Mouse (Mus musculus) stomach, postnatal 0 days (tissue): ENCODE results near the gene Gpr142. TPM values are rescaled to one million over a fixed set of nuclear protein-coding genes. Genes with fewer than 3 reads are reported as not detected.

ENCODE experiments used
- ATAC-seq: fragments of 200-750 bp; cut with Nextera tagmentation; 2 replicates; pipeline ENCODE4 v1.8.0; 2017; ENCODE audit not compliant: low FRiP score, low TSS enrichment
- DNase-seq: peaks from one replicate; pipeline ENCODE4 v3.0.0-alpha.2; 2016; ENCODE audit warnings: low spot score
- H3K27ac ChIP-seq: fragments of 300-500 bp; sonication (generic); replicated peaks from 2 replicates; pipeline ENCODE4 v1.5.1; 2014; ENCODE audit warnings: mild to moderate bottlenecking, control low read depth
- H3K27me3 ChIP-seq: fragments of 300-500 bp; sonication (generic); 2 replicates; pipeline ENCODE4 v1.6.1; 2014; ENCODE audit warnings: low read length; ENCODE audit not compliant: control insufficient read depth, insufficient read depth
- H3K36me3 ChIP-seq: fragments of 300-500 bp; sonication (generic); 2 replicates; pipeline ENCODE4 v1.6.1; 2014; ENCODE audit warnings: low read length, mixed read lengths; ENCODE audit not compliant: control insufficient read depth, insufficient read depth
- H3K4me1 ChIP-seq: fragments of 300-500 bp; sonication (generic); replicated peaks from 2 replicates; pipeline ENCODE4 v1.6.1; 2014; ENCODE audit warnings: antibody characterized with exemption; ENCODE audit not compliant: control insufficient read depth, insufficient read depth
- H3K4me2 ChIP-seq: fragments of 300-500 bp; sonication (generic); replicated peaks from 2 replicates; pipeline ENCODE4 v1.6.1; 2014; ENCODE audit warnings: low read depth, mild to moderate bottlenecking, control low read depth, moderate library complexity
- H3K4me3 ChIP-seq: fragments of 300-500 bp; sonication (generic); 2 replicates; pipeline ENCODE4 v1.5.1; 2014; ENCODE audit warnings: low read depth, low read length, control low read depth
- H3K9ac ChIP-seq: fragments of 300-500 bp; sonication (generic); 2 replicates; pipeline ENCODE4 v1.6.1; 2014; ENCODE audit warnings: mild to moderate bottlenecking, low read length, control low read depth, mixed read lengths
- H3K9me3 ChIP-seq: fragments of 300-500 bp; sonication (generic); 2 replicates; pipeline ENCODE4 v1.6.1; 2016; ENCODE audit warnings: low read length; ENCODE audit not compliant: control insufficient read depth
- CTCF ChIP-seq: IDR thresholded peaks from 2 replicates; pipeline ENCODE4 v1.5.1; 2016; ENCODE audit warnings: antibody characterized with exemption, low read depth, mild to moderate bottlenecking, moderate library complexity
- EP300 ChIP-seq: optimal IDR thresholded peaks from 2 replicates; pipeline ENCODE3; 2016; ENCODE audit warnings: antibody characterized with exemption
- WGBS: fragments of 180-500 bp; shearing (Covaris S2); extraction: QIAGEN DNeasy Blood & Tissue Kit; methylation state at CpG from one replicate; pipeline ENCODE4 v1.1.7; 2014; 5-methylcytosine and 5-hydroxymethylcytosine counted together
- polyA plus RNA-seq: library from polyadenylated mRNA; unstranded; fragments of >200 nt; fragmentation: Nextera tagmentation; extraction: Ambion mirVana; gene quantifications from 2 replicates; pipeline ENCODE4 v1.2.1, GENCODE M21; 2015

Gpr142 gene
- polyA plus RNA-seq, 1 experiment from 2014 or later = not detected

GRCm38 (mm10) chr11:114803990-114804389, 5.3 kb downstream of the Gpr142 start:
- ATAC-seq = no peak
- Histone ChIP-seq H3K36me3 (no peaks in the 10 kb centered on the region), H3K4me2 (no peak overlapping the region), H3K4me1 (no peaks in the 10 kb centered on the region), H3K27ac (no peak overlapping the region), H3K27me3 (no peaks in the 10 kb centered on the region), H3K9me3 (no peaks in the 10 kb centered on the region), H3K9ac (no peak overlapping the region), H3K4me3 (no peak overlapping the region)
- no peak for DNase-seq
- 73% methylated on average over 8 of the region's 8 CpGs for WGBS
- no peak for TF ChIP-seq CTCF
- no peak for TF ChIP-seq EP300

- no peak overlapping the region for H3K27ac ChIP-seq
- no peak overlapping the region for H3K4me3 ChIP-seq
- no peaks in the 10 kb centered on the region for H3K36me3 ChIP-seq
- H3K9me3 ChIP-seq = no peaks in the 10 kb centered on the region
- TF ChIP-seq CTCF = no peak
- no peak for TF ChIP-seq EP300
- H3K9ac ChIP-seq = no peak overlapping the region
- no peaks in the 10 kb centered on the region for H3K27me3 ChIP-seq
- H3K4me1 ChIP-seq = no peaks in the 10 kb centered on the region
- ATAC-seq = no peak
- H3K4me2 ChIP-seq = no peak overlapping the region
- WGBS = 55% methylated on average over 2 of the region's 2 CpGs
- DNase-seq = no peak
Measured at GRCm38 (mm10) chr11:114807025-114807424, 8.3 kb downstream of the Gpr142 start.

DNA sequence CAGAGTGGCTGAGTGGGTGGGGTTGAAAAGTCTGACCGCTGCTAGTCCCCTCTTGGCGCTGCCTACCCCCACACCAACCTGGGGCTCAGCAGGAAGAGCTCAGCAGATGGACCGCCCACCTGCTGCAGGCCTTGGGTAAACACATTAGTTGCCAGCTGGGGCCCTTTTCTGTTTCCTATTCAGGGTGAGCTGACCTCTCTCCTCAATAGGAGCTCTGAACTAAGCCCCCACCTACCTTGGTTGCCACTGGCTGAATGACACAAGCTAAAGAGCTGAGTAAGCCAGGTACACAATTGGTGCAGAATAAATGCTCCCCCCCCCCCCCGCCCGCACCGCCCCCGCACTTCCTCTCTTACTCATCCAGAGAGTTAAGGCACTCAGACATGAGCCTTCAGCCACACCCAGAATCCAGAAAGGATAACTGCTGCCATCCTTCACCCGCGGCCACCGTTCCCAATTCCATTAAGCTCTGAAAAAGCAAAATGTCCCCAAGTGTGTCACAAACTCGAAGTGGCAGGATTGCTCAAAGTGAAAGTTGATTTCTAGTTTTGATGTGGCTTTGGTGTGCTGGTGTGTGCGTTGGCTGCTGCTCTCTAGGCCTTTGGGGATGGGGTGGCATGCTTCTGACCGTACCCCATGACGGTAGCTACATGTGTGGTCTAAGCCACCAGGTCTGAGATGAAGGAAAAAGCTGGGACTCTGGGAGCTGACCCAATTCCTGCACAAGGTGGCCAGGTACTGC, 9.1 kb downstream of the Gpr142 start:
- TF ChIP-seq CTCF (no peak), EP300 (no peak)
- no peaks in the 10 kb centered on the region for H3K27me3 ChIP-seq
- H3K4me3 ChIP-seq = no peak overlapping the region
- no peaks in the 10 kb centered on the region for H3K36me3 ChIP-seq
- no peaks in the 10 kb centered on the region for H3K4me1 ChIP-seq
- DNase-seq (peak; percentile 62), ATAC-seq (peak; percentile 59; the same call in 1 of the 2 replicates)
- H3K4me2 ChIP-seq = no peak overlapping the region
- H3K9me3 ChIP-seq = no peaks in the 10 kb centered on the region
- WGBS = 29% methylated on average over 12 of the region's 14 CpGs
- no peak overlapping the region for H3K27ac ChIP-seq
- H3K9ac ChIP-seq = no peak overlapping the region

DNA sequence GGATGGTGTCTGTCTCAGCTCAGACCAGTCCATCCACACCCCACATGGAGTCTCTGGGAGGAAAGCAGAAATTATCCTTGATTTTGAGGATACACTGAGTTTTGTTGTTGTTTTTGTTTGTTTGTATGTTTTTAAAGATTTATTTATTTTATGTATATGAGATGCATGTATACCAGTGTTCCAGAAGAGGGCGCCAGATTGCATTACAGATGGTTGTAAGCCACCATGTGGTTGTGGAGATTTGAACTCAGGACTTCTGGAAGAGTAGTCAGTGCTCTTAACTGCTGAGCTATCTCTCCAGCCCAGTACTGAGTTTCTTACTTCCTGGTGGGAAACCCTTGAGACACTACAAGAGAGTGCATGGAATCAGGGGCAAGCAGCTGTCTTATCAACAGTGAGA, 10.6 kb downstream of the Gpr142 start:
- Histone ChIP-seq H3K9ac (no peak overlapping the region), H3K4me3 (no peak overlapping the region), H3K4me1 (no peaks in the 10 kb centered on the region), H3K27me3 (no peaks in the 10 kb centered on the region), H3K9me3 (no peaks in the 10 kb centered on the region), H3K27ac (no peak overlapping the region), H3K36me3 (no peaks in the 10 kb centered on the region), H3K4me2 (no peak overlapping the region)
- TF ChIP-seq EP300 (no peak), CTCF (peak; percentile 52)
- ATAC-seq = no peak
- DNase-seq = no peak
- 93% methylated on average over 1 of the region's 1 CpGs for WGBS

DNA sequence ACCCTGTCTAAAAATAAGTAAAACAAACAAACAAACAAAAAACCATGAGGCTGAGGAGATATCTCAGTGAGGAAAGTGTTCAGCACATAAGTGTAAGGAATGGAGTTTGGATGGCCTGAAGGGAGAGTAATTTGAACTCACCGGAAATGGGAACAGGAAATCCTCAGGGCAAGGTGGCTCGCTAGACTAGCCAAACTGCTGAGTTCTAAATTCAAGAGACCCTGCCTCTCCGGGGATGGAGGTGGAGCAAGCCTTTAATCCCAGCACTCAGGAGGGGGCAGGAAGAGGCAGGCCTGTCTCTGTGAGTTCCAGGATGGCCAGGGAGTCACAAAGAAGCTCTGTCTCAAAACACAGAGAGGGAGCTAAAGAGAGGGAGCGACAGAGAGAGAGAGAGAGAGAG, 11.6 kb downstream of the Gpr142 start:
- no peaks in the 10 kb centered on the region for H3K36me3 ChIP-seq
- no peaks in the 10 kb centered on the region for H3K27me3 ChIP-seq
- no peaks in the 10 kb centered on the region for H3K9me3 ChIP-seq
- H3K9ac ChIP-seq = no peak overlapping the region
- no peak for ATAC-seq
- DNase-seq = no peak
- no peak overlapping the region for H3K27ac ChIP-seq
- no peak overlapping the region for H3K4me3 ChIP-seq
- no peak overlapping the region for H3K4me2 ChIP-seq
- H3K4me1 ChIP-seq = no peaks in the 10 kb centered on the region
- TF ChIP-seq EP300 = no peak
- TF ChIP-seq CTCF = no peak
- WGBS = 32% methylated on average over 4 of the region's 4 CpGs

DNA sequence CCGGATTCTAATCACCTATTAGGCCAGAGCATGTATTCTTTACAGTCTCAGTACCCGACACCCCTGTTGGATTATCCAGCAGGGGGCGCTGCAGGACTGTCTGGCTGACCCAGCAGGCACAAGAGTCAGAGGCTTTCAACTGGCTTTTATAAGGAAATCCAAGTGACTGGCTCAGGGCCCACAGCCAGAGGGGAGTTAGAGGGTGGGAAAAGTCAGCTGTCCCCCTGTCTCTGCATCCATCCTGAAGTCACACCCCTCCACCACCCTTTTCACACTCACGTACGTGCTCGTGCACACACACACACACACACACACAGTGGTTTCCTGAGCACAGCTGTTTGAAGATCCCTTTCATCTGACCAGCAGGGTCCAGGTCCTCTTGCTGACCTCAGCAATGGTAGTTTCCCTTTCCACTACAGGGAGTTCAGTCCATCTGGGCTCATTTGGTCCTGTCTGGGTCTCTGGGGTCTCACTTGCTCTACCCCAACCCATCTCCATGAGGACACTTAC, 14.1 kb downstream of the Gpr142 start:
- no peak overlapping the region for H3K9ac ChIP-seq
- no peak overlapping the region for H3K4me3 ChIP-seq
- no peaks in the 10 kb centered on the region for H3K36me3 ChIP-seq
- TF ChIP-seq CTCF (peak; percentile 98), EP300 (no peak)
- WGBS = 9% methylated on average over 6 of the region's 6 CpGs
- ATAC-seq (peak; percentile 69), DNase-seq (peak; percentile 93)
- no peaks in the 10 kb centered on the region for H3K4me1 ChIP-seq
- no peak overlapping the region for H3K4me2 ChIP-seq
- no peaks in the 10 kb centered on the region for H3K27me3 ChIP-seq
- H3K27ac ChIP-seq = no peak overlapping the region
- H3K9me3 ChIP-seq = no peaks in the 10 kb centered on the region
